Mouse (Mus musculus): Measurements from ENCODE around the gene Lrrc59.

GRCm38 (mm10) chr11:94680639-94681038 is 51.1 kb downstream of the Lrrc59 start:
- TF ChIP-seq CTCF (IDR thresholded peaks at IDR 0.05; ENCODE audit: borderline replicate concordance, extremely low read depth, insufficient read depth, insufficient read length) (no peak), POLR2A (IDR thresholded peaks at IDR 0.05; ENCODE audit: borderline replicate concordance, extremely low read depth, insufficient read depth, insufficient read length, poor library complexity, severe bottlenecking) (no peak)

Measured in brain, embryonic 14.5 days (tissue).